ENCODE assay signal across 8 mouse cellular contexts in the genomic region with DNA sequence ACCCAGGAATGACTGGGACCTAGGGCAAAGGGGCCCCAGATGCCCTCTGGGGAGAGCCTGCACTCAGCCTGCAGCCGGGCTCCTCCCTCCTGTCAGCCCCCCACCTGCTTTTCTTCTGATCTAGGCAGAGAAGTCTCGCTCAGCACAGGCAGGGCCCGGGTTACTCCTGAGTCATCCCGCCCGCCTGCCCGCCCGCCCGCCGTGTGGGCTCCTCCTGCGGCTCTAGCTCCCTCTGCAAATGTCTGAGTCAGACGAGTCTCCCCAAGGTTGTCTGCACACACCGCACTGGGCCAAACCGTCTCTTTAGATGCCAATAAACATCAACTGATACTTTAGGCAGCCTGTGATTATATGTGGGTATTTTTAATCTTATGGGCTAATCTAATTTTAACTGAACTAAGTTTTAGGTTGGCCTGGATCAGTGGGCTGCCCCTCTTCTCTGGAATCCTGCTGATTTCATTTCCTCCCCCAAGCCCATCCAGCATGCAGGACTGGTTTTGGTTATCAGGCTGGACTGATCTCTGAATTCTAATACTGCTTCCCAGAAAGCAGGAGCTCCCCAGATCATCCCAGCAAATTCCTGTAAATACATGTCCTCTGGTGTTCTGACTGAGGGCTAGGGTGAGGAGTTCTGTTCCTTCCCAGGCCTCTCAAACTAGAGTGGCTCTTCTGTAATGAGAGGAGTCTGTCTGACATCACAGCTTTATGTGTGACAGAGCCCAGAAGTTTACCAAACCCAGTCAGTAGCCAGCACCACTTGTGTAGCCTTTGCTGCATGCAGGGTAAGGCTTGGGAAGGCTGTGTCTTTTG. TPM values are rescaled to one million over a fixed set of nuclear protein-coding genes. Genes with fewer than 3 reads are reported as not detected.
DNase-seq lines count a peak whose midpoint lies in the region; ATAC-seq and TF ChIP-seq lines count a peak whose summit lies in the region.

No protein-coding gene starts in this region.

- no peak overlapping the region for H3K4me3 ChIP-seq in lung, embryonic 14.5 days (ENCODE audit: low read depth, low read length)
- H3K4me3 ChIP-seq in cortical plate, adult 2 months (ENCODE audit: insufficient read depth, low read length) = no peak overlapping the region
- 0 out of 2 replicates have a peak overlapping the region, but pooled peaks have one; percentile 17 for H3K4me3 ChIP-seq in liver, embryonic 15.5 days (replicated peaks)
- H3K4me3 ChIP-seq in stomach, embryonic 15.5 days (replicated peaks) = no peak overlapping the region

- H3K9ac ChIP-seq in lung, embryonic 14.5 days = peak overlapping the region; percentile 17; the same call in 1 of the 2 replicates
- H3K9ac ChIP-seq in liver, embryonic 15.5 days = peak overlapping the region; percentile 25; the same call in 1 of the 2 replicates
- 0 out of 2 replicates have a peak overlapping the region, but pooled peaks have one; percentile 14 for H3K9ac ChIP-seq in stomach, embryonic 15.5 days

- DNase-seq in lung, embryonic 14.5 days = peak; percentile 52
- DNase-seq in lung, postnatal 25 days (ENCODE audit: low spot score) = no peak
- DNase-seq in R1 (ENCODE audit: low read depth, low spot score) = peak; percentile 87
- peak; percentile 28 for DNase-seq in gonadal fat pad, adult 2 months (ENCODE audit: low read depth)
- no peak for DNase-seq in frontal cortex, postnatal 14 days (ENCODE audit: low spot score in 2 of 2)

- peak; percentile 68 for ATAC-seq in lung, embryonic 14.5 days (ENCODE audit: insufficient read depth)
- ATAC-seq in liver, embryonic 15.5 days (ENCODE audit: insufficient read depth) = peak; percentile 84
- peak; percentile 83 for ATAC-seq in stomach, embryonic 15.5 days (ENCODE audit: insufficient read depth, low FRiP score, low read depth)

- no peak for TF ChIP-seq POLR2A in cortical plate, adult 2 months (IDR thresholded peaks at IDR 0.05; ENCODE audit: extremely low read depth, insufficient read depth, low read length)

- peak overlapping the region; percentile 20; the same call in 1 of the 2 replicates for H3K4me2 ChIP-seq in lung, embryonic 14.5 days
- peak overlapping the region; percentile 53 for H3K4me2 ChIP-seq in liver, embryonic 15.5 days
- H3K4me2 ChIP-seq in stomach, embryonic 15.5 days = peak overlapping the region; percentile 27

- H3K36me3 ChIP-seq in lung, embryonic 14.5 days (ENCODE audit: insufficient read depth) = no peaks in the 10 kb centered on the region; the same call in 1 of the 2 replicates
- peaks cover 27% of the 10 kb centered on the region for H3K36me3 ChIP-seq in liver, embryonic 15.5 days (replicated peaks)
- no peaks in the 10 kb centered on the region for H3K36me3 ChIP-seq in stomach, embryonic 15.5 days

- no peak for TF ChIP-seq CTCF in lung, embryonic 14.5 days (IDR thresholded peaks at IDR 0.05; ENCODE audit: low read depth)
- TF ChIP-seq CTCF in cortical plate, adult 2 months (IDR thresholded peaks at IDR 0.05; ENCODE audit: extremely low read depth, insufficient read depth, low read length) = no peak

- WGBS in lung, embryonic 14.5 days = 19% methylated on average over 13 of the region's 13 CpGs
- 11% methylated on average over 13 of the region's 13 CpGs for WGBS in liver, embryonic 15.5 days (ENCODE audit: insufficient replicate concordance)
- 11% methylated on average over 13 of the region's 13 CpGs for WGBS in stomach, embryonic 15.5 days

- peaks cover 31% of the 10 kb centered on the region for H3K4me1 ChIP-seq in lung, embryonic 14.5 days (ENCODE audit: insufficient read depth)
- H3K4me1 ChIP-seq in cortical plate, adult 2 months (ENCODE audit: control insufficient read depth, insufficient read depth, low read length) = peaks cover 4% of the 10 kb centered on the region
- H3K4me1 ChIP-seq in liver, embryonic 15.5 days (replicated peaks) = peaks cover 78% of the 10 kb centered on the region
- peaks cover 46% of the 10 kb centered on the region for H3K4me1 ChIP-seq in stomach, embryonic 15.5 days

- no peaks in the 10 kb centered on the region for H3K9me3 ChIP-seq in lung, embryonic 14.5 days (ENCODE audit: low read depth, low read length)
- no peaks in the 10 kb centered on the region for H3K9me3 ChIP-seq in liver, embryonic 15.5 days (replicated peaks)
- H3K9me3 ChIP-seq in stomach, embryonic 15.5 days = no peaks in the 10 kb centered on the region

- peak overlapping the region; percentile 4 for H3K27ac ChIP-seq in lung, embryonic 14.5 days (ENCODE audit: low read depth)
- H3K27ac ChIP-seq in cortical plate, adult 2 months (ENCODE audit: insufficient read depth, low read length) = peak overlapping the region; percentile 63; the same call in 1 of the 2 replicates
- H3K27ac ChIP-seq in liver, embryonic 15.5 days (replicated peaks) = peak overlapping the region; percentile 82
- H3K27ac ChIP-seq in stomach, embryonic 15.5 days = peak overlapping the region; percentile 85

- no peaks in the 10 kb centered on the region for H3K27me3 ChIP-seq in lung, embryonic 14.5 days (ENCODE audit: insufficient read depth, low read length)
- H3K27me3 ChIP-seq in liver, embryonic 15.5 days = no peaks in the 10 kb centered on the region
- no peaks in the 10 kb centered on the region for H3K27me3 ChIP-seq in stomach, embryonic 15.5 days (replicated peaks)

RNA-seq across cellular contexts. Expression of a gene that starts 8.9 kb away (rescaled TPM):
- 8.7 and 9.7 TPM in 2 replicates for polyA plus RNA-seq in lung, embryonic 14.5 days (2014; fragmentation: Nextera tagmentation; extraction: Ambion mirVana)
- 35.2 and 36.1 TPM in 2 replicates for polyA plus RNA-seq in cortical plate, adult 2 months (2012; rRNA removed)
- polyA plus RNA-seq in gonadal fat pad, adult 2 months (2012; rRNA removed) = 29.3 and 39.6 TPM in 2 replicates
- polyA plus RNA-seq in liver, embryonic 15.5 days (2015; fragmentation: Nextera tagmentation; extraction: Ambion mirVana) = 2.9 and 3.0 TPM in 2 replicates
- 8.8 and 9.3 TPM in 2 replicates for polyA plus RNA-seq in stomach, embryonic 15.5 days (2015; fragmentation: Nextera tagmentation; extraction: Ambion mirVana)

RNA-seq across cellular contexts. Expression of a gene that starts 25.2 kb away (rescaled TPM):
- polyA plus RNA-seq in lung, embryonic 14.5 days (2014; fragmentation: Nextera tagmentation; extraction: Ambion mirVana) = 13.8 and 15.3 TPM in 2 replicates
- polyA plus RNA-seq in cortical plate, adult 2 months (2012; rRNA removed) = 46.6 and 49.1 TPM in 2 replicates
- 31.8 and 40.8 TPM in 2 replicates for polyA plus RNA-seq in gonadal fat pad, adult 2 months (2012; rRNA removed)
- polyA plus RNA-seq in liver, embryonic 15.5 days (2015; fragmentation: Nextera tagmentation; extraction: Ambion mirVana) = 8.1 and 8.5 TPM in 2 replicates
- polyA plus RNA-seq in stomach, embryonic 15.5 days (2015; fragmentation: Nextera tagmentation; extraction: Ambion mirVana) = 18.6 and 24.2 TPM in 2 replicates

Comparison
In these comparisons a context has a peak if more than half of its experiments do, and no peak if none do; other contexts are left out.
1. DNase-seq: peak in lung, embryonic 14.5 days (single experiment), R1 (single experiment) and gonadal fat pad, adult 2 months (single experiment); none in lung, postnatal 25 days (single experiment) and frontal cortex, postnatal 14 days (0 of 2).
2. H3K27ac ChIP-seq: peak in every context shown above with its lines; median percentile 85 in stomach, embryonic 15.5 days; 82 in liver, embryonic 15.5 days; 63 in cortical plate, adult 2 months; 4 in lung, embryonic 14.5 days.
3. Peak in every context shown above with its lines, with median percentiles within 50 percentile points of each other: ATAC-seq, H3K4me2 ChIP-seq and H3K9ac ChIP-seq.